Mouse (Mus musculus) left cerebral cortex, postnatal 4 days (tissue): ENCODE measurements around the gene Pheta1. TPM values are rescaled to one million over a fixed set of nuclear protein-coding genes. Genes with fewer than 3 reads are reported as not detected.

ENCODE experiments used
- DNase-seq: peaks from one replicate; pipeline ENCODE4 v3.0.0-alpha.2; 2022
- intact Hi-C: fragments of 180-260 bp; cut with DNase I; formaldehyde crosslinking; loops from one replicate; pipeline ENCODE4 v1.15.1; 2025
- total RNA-seq, 2 experiments: library from RNA; stranded (reverse); gene quantifications; 2 replicates each; pipeline ENCODE4 v1.2.3; 2021

Gene Pheta1
- total RNA-seq, 2 experiments from 2014 or later: 19.4 to 19.9 TPM

- intact Hi-C loops: no loop called here
- no peak for DNase-seq
These were observed 24.7 kb upstream of the Pheta1 start for GRCm38 (mm10) chr5:121824121-121824520.

GRCm38 (mm10) chr5:121825606-121826005 lies 23.2 kb upstream of the Pheta1 start:
- DNase-seq: no peak
- intact Hi-C loops: no loop called here

- DNase-seq: no peak
- intact Hi-C loops: no loop called here
These were observed 20.9 kb upstream of the Pheta1 start for GRCm38 (mm10) chr5:121827876-121828275.

- intact Hi-C loops: no loop called here
These were observed 20.0 kb upstream of the Pheta1 start for GRCm38 (mm10) chr5:121828491-121829432.

GRCm38 (mm10) chr5:121831002-121831601 lies 17.7 kb upstream of the Pheta1 start:
- DNase-seq: no peak
- intact Hi-C loops: no loop called here

More at GRCm38 (mm10) chr5:121828491-121829432, 20.0 kb upstream of the Pheta1 start:
- peak; percentile 60 for DNase-seq

- intact Hi-C loops: no loop called here
- DNase-seq: no peak
These were observed 16.2 kb upstream of the Pheta1 start for GRCm38 (mm10) chr5:121832376-121833155.

GRCm38 (mm10) chr5:121833159-121833558 lies 15.6 kb upstream of the Pheta1 start:
- no peak for DNase-seq
- intact Hi-C loops: no loop called here

- intact Hi-C loops: no loop called here
- DNase-seq: no peak
These were observed 15.1 kb upstream of the Pheta1 start for GRCm38 (mm10) chr5:121833572-121834240.

GRCm38 (mm10) chr5:121834241-121834606 lies 14.6 kb upstream of the Pheta1 start:
- no peak for DNase-seq
- intact Hi-C loops: no loop called here

GRCm38 (mm10) chr5:121834991-121835747 lies 13.6 kb upstream of the Pheta1 start:
- intact Hi-C loops: no loop called here
- DNase-seq: no peak

- DNase-seq: no peak
- intact Hi-C loops: no loop called here
These were observed 12.7 kb upstream of the Pheta1 start for GRCm38 (mm10) chr5:121835949-121836691.

- intact Hi-C loops: no loop called here
These were observed 11.9 kb upstream of the Pheta1 start for GRCm38 (mm10) chr5:121836692-121837415.

GRCm38 (mm10) chr5:121837441-121838340 lies 11.1 kb upstream of the Pheta1 start, which contains the start of gene Sh2b3:
Sh2b3 (minus strand) TSS chr5:121837646.
- intact Hi-C loops: no loop called here
- no peak for DNase-seq

More at GRCm38 (mm10) chr5:121836692-121837415, 11.9 kb upstream of the Pheta1 start:
- DNase-seq: peak; percentile 78

- intact Hi-C loops: no loop called here
- no peak for DNase-seq
These were observed 10.2 kb upstream of the Pheta1 start for GRCm38 (mm10) chr5:121838341-121839127.

GRCm38 (mm10) chr5:121839128-121839473 lies 9.7 kb upstream of the Pheta1 start:
- intact Hi-C loops: no loop called here
- no peak for DNase-seq

- intact Hi-C loops: no loop called here
- no peak for DNase-seq
These were observed 7.3 kb upstream of the Pheta1 start for GRCm38 (mm10) chr5:121841516-121841915.

- intact Hi-C loops: no loop called here
- DNase-seq: no peak
These were observed 6.8 kb upstream of the Pheta1 start for GRCm38 (mm10) chr5:121841973-121842372.
